Mouse (Mus musculus) kidney, embryonic 14.5 days (tissue): Measurements from ENCODE around the gene Immt. TPM values are rescaled to one million over a fixed set of nuclear protein-coding genes. Genes with fewer than 3 reads are reported as not detected.
A peak's percentile ranks its signal among the peaks of the same experiment; 100 is the strongest.

Experiments
- ATAC-seq: fragments of 200-750 bp; cut with Nextera tagmentation; 2 replicates; pipeline ENCODE4 v1.8.0; 2017; ENCODE audit warnings: moderate number of reproducible peaks, mild to moderate bottlenecking, moderate TSS enrichment, moderate library complexity; ENCODE audit not compliant: low FRiP score, low TSS enrichment
- H3K27ac ChIP-seq: fragments of 300-500 bp; sonication (generic); 2 replicates; pipeline ENCODE4 v1.5.1; 2014; ENCODE audit warnings: low read depth, mild to moderate bottlenecking, low read length, moderate library complexity, mixed read lengths
- H3K27me3 ChIP-seq: fragments of 300-500 bp; sonication (generic); 2 replicates; pipeline ENCODE4 v1.6.1; 2014; ENCODE audit warnings: mild to moderate bottlenecking, low read length; ENCODE audit not compliant: control insufficient read depth, insufficient read depth
- H3K36me3 ChIP-seq: fragments of 300-500 bp; sonication (generic); 2 replicates; pipeline ENCODE4 v1.6.1; 2014; ENCODE audit warnings: low read length, mixed read lengths; ENCODE audit not compliant: control insufficient read depth, insufficient read depth
- H3K4me1 ChIP-seq: fragments of 300-500 bp; sonication (generic); 2 replicates; pipeline ENCODE4 v1.6.1; 2014; ENCODE audit warnings: low read length, mixed read lengths; ENCODE audit not compliant: control insufficient read depth, insufficient read depth
- H3K4me2 ChIP-seq: fragments of 300-500 bp; sonication (generic); replicated peaks from 2 replicates; pipeline ENCODE4 v1.6.1; 2014; ENCODE audit warnings: low read depth, mild to moderate bottlenecking, low read length
- H3K4me3 ChIP-seq: fragments of 300-500 bp; sonication (generic); 2 replicates; pipeline ENCODE4 v1.5.1; 2014; ENCODE audit warnings: mild to moderate bottlenecking, low read length
- H3K9ac ChIP-seq: fragments of 300-500 bp; sonication (generic); 2 replicates; pipeline ENCODE4 v1.6.1; 2014; ENCODE audit warnings: low read depth, mild to moderate bottlenecking, low read length, moderate library complexity
- H3K9me3 ChIP-seq: fragments of 300-500 bp; sonication (generic); 2 replicates; pipeline ENCODE4 v1.6.1; 2016; ENCODE audit warnings: low read length; ENCODE audit not compliant: control insufficient read depth
- WGBS: fragments of 180-500 bp; shearing (Covaris S2); extraction: QIAGEN DNeasy Blood & Tissue Kit; methylation state at CpG from one replicate; pipeline ENCODE4 v1.1.7; 2014; 5-methylcytosine and 5-hydroxymethylcytosine counted together
- polyA plus RNA-seq: library from polyadenylated mRNA; unstranded; fragments of >200 nt; fragmentation: Nextera tagmentation; extraction: Ambion mirVana; gene quantifications from 2 replicates; pipeline ENCODE4 v1.2.1, GENCODE M21; 2014

Gene Immt
- polyA plus RNA-seq: 179 and 226 TPM in 2 replicates

DNA sequence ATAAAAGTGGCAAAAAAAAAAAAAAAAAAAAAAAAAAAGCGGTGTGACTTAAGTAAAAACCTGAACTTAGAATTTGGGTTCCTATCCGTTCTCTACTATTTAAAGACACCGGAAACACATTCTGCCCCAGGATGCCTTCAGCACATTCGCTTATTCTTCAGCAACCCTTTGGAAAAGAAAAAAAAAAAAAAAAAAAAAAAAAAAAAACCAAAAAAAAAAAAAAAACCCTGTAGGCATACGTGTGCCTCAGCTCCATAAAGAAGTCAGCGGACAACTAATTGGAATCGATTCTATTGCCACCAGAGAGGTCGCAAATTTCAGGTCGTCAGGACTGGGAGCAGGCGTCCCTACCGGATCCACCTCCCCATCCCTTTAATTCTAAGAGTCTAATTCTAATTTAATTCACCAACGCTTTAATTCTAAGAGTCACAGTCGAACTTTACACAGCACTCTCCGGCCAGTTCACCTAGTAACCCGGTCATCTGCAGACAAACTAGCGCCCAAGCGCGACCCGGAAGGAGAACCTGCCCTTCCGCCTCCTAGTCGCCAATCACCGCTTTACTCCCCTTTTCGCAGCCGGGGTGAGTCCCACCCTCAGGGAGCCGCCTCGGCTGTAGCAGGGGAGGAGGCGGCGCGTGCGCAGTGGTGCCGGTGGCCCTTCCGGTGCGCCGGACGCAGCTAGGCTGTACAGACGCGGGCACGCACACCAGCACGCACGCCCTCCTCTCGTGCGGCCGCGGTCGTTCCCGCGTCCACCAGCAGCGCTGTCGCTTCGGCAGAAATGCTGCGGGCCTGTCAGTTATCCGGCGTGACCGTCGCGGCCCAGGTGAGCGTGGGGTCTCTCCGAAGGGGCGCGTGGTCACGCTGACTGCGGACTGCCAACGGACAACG lies at the start of gene Immt:
Gene Immt (plus strand): TSS at position 642 of the 891 bp plus-strand sequence.
- H3K4me1 ChIP-seq: peaks cover 5% of the 10 kb centered on the region; the same call in 1 of the 2 replicates
- no peaks in the 10 kb centered on the region for H3K27me3 ChIP-seq
- peak within 1 kb of the TSS; percentile 91 for H3K27ac ChIP-seq
- H3K4me2 ChIP-seq: peak within 1 kb of the TSS; percentile 54
- peak within 1 kb of the TSS; percentile 95 for H3K4me3 ChIP-seq
- peak within 1 kb of the TSS; percentile 88 for H3K9ac ChIP-seq
- H3K36me3 ChIP-seq: peaks cover 4% of the 10 kb centered on the region; the same call in 1 of the 2 replicates
- WGBS: under 1% methylated on average over 64 of the region's 64 CpGs
- ATAC-seq: peak; percentile 99
- H3K9me3 ChIP-seq: no peaks in the 10 kb centered on the region

- Histone ChIP-seq H3K27ac (no peak overlapping the region), H3K36me3 (no peaks in the 10 kb centered on the region), H3K9ac (no peak overlapping the region), H3K4me1 (no peaks in the 10 kb centered on the region), H3K4me3 (no peak overlapping the region), H3K27me3 (no peaks in the 10 kb centered on the region), H3K4me2 (no peak overlapping the region), H3K9me3 (no peaks in the 10 kb centered on the region)
- 87% methylated on average over 5 of the region's 5 CpGs for WGBS
- ATAC-seq: no peak
Measured at GRCm38 (mm10) chr6:71783165-71783564, 48.0 kb upstream of the Immt start.

GRCm38 (mm10) chr6:71788348-71788747 lies 42.8 kb upstream of the Immt start:
- 44% methylated on average over 9 of the region's 9 CpGs for WGBS
- Histone ChIP-seq H3K9ac (no peak overlapping the region), H3K4me1 (no peaks in the 10 kb centered on the region), H3K9me3 (no peaks in the 10 kb centered on the region), H3K27me3 (no peaks in the 10 kb centered on the region), H3K4me3 (no peak overlapping the region), H3K27ac (no peak overlapping the region), H3K4me2 (no peak overlapping the region), H3K36me3 (no peaks in the 10 kb centered on the region)
- no peak for ATAC-seq

- WGBS: 78% methylated on average over 6 of the region's 6 CpGs
- H3K9ac ChIP-seq: no peak overlapping the region
- no peak overlapping the region for H3K27ac ChIP-seq
- no peak overlapping the region for H3K4me3 ChIP-seq
- ATAC-seq: no peak
- H3K9me3 ChIP-seq: no peaks in the 10 kb centered on the region
- H3K4me1 ChIP-seq: no peaks in the 10 kb centered on the region
- no peaks in the 10 kb centered on the region for H3K27me3 ChIP-seq
- H3K4me2 ChIP-seq: no peak overlapping the region
- no peaks in the 10 kb centered on the region for H3K36me3 ChIP-seq
Measured at GRCm38 (mm10) chr6:71791771-71792170, 39.4 kb upstream of the Immt start.

DNA sequence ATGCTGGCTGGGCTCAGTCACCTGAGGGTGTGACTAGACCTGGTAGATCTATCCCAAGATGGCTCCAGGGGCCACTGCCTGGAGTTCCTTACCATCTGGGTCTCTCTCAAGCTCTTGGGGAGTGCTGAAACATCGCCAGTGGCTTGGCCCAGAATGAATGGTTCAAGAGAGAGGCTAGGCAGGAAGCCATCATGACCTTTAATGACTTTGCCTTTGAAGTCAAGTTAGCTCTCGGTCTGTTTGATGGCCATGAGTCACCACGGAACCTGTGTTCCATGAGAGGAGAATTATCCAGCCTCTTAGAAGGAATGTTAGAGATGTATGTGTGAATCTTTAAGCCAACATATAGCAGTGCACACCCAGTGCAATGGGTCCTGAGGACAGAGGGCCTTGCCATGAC lies 31.7 kb upstream of the Immt start:
- 44% methylated on average over 3 of the region's 3 CpGs for WGBS
- Histone ChIP-seq H3K4me3 (no peak overlapping the region), H3K4me1 (no peaks in the 10 kb centered on the region), H3K9me3 (no peaks in the 10 kb centered on the region), H3K27ac (no peak overlapping the region), H3K9ac (no peak overlapping the region), H3K4me2 (no peak overlapping the region), H3K36me3 (no peaks in the 10 kb centered on the region), H3K27me3 (no peaks in the 10 kb centered on the region)
- no peak for ATAC-seq

- Histone ChIP-seq H3K36me3 (no peaks in the 10 kb centered on the region), H3K9ac (no peak overlapping the region), H3K9me3 (no peaks in the 10 kb centered on the region), H3K27ac (no peak overlapping the region), H3K4me1 (no peaks in the 10 kb centered on the region), H3K4me2 (no peak overlapping the region), H3K4me3 (no peak overlapping the region), H3K27me3 (no peaks in the 10 kb centered on the region)
- no peak for ATAC-seq
- WGBS: 62% methylated on average over 7 of the region's 7 CpGs
Measured at GRCm38 (mm10) chr6:71801011-71801713, 30.0 kb upstream of the Immt start.

GRCm38 (mm10) chr6:71801714-71802094 lies 29.4 kb upstream of the Immt start:
- no peak overlapping the region for H3K27ac ChIP-seq
- no peak overlapping the region for H3K9ac ChIP-seq
- no peaks in the 10 kb centered on the region for H3K27me3 ChIP-seq
- 72% methylated on average over 10 of the region's 10 CpGs for WGBS
- ATAC-seq: no peak
- no peaks in the 10 kb centered on the region for H3K4me1 ChIP-seq
- H3K9me3 ChIP-seq: no peaks in the 10 kb centered on the region
- H3K4me2 ChIP-seq: no peak overlapping the region
- H3K36me3 ChIP-seq: no peaks in the 10 kb centered on the region
- H3K4me3 ChIP-seq: no peak overlapping the region

DNA sequence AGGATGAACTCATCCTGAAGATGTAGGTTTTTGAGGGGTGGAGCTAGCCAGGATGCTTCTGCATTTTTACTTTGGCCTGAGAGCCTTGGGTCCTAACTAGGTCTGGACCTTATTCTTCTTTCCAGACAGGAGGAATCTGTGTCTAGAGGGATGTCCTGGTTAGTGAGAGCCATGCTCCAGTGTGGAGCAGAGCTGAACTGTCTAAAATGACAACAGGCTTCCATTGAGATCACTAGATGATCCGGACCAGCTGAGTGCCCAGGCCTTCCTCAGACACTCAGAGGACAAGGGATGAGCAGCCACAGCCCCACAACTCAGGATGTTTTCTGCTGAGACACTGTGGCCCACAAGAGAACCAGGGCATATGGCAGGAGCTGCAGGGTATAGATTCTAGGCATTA lies 27.5 kb upstream of the Immt start:
- Histone ChIP-seq H3K9me3 (no peaks in the 10 kb centered on the region), H3K9ac (no peak overlapping the region), H3K36me3 (no peaks in the 10 kb centered on the region), H3K4me2 (no peak overlapping the region), H3K27ac (no peak overlapping the region), H3K4me1 (no peaks in the 10 kb centered on the region), H3K4me3 (no peak overlapping the region), H3K27me3 (no peaks in the 10 kb centered on the region)
- ATAC-seq: no peak
- 84% methylated on average over 1 of the region's 1 CpGs for WGBS
